Mouse (Mus musculus) left cerebral cortex, postnatal 4 days (tissue): ENCODE results near the gene Fam162a. TPM values are rescaled to one million over a fixed set of nuclear protein-coding genes. Genes with fewer than 3 reads are reported as not detected.
"Not testable (repeated sequence)": the region's sequence is repeated elsewhere in the genome, so short reads cannot be mapped to it uniquely, and the experiment has no call there.

Experiments used
- DNase-seq: peaks from one replicate; pipeline ENCODE4 v3.0.0-alpha.2; 2022
- intact Hi-C: fragments of 180-260 bp; cut with DNase I; formaldehyde crosslinking; loops from one replicate; pipeline ENCODE4 v1.15.1; 2025
- total RNA-seq, 2 experiments: library from RNA; stranded (reverse); gene quantifications; 2 replicates each; pipeline ENCODE4 v1.2.3; 2021

Gene Fam162a
- total RNA-seq = 10 to 100 TPM; 55.9 to 61.0 TPM

DNA sequence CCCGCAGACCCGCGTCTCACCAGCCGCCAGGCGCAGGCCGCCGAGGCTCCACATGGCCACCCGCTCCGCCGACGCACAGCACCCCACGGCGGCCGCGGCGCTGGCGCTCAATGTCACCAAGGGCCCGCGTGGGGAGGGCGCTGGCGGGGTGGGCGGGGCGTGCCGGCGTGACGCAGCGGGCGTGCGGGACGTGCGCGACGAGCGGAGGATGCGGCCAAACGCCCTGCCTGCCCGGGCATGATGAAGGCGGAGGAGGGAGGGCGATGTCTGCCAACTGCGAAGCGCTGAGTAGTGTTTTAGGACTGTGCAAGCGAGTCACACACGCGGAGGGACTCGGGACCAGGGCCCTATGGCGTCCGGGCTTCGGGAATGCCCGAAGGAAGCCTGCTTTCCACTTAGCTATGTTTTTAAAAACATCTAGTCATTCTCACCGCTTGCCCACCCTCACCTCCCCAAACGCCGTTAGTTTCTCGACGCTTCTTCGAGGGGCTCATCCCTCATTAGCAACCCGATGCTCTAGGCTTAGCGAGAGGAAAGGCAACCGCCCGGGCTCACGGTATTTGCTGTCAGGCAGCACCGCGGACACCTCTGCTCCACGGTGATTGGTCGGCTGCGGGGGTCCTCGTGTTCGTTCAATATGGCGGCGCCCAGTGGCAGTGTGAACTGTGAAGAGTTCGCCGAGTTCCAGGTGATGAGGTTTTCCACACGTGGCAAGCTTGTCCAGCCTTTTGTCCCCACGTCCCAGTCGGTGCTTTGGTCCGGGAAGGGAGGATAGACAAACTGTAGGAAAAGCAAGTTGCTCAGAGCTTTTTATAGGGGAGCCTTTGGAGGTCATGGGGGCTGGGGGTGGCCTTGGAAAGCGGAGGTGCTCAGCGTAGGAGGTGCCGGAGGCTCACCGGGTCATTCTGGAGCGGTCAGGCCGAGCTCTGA lies at the start of gene Fam162a, which contains the start of gene Ccdc58:
Gene Fam162a (minus strand): TSS at position 145 of the 930 bp plus-strand sequence.
Gene Ccdc58 (plus strand): TSS at position 236 of the 930 bp plus-strand sequence.
- intact Hi-C loops = no loop called here

GRCm38 (mm10) chr16:36115751-36116150 lies 44.4 kb upstream of the Fam162a start:
- DNase-seq, intact Hi-C loops: not testable (repeated sequence)

More for the DNA sequence above, at the start of gene Fam162a, which contains the start of gene Ccdc58:
- DNase-seq = peak; percentile 94

- intact Hi-C loops, DNase-seq: not testable (repeated sequence)
These were observed 40.1 kb upstream of the Fam162a start for GRCm38 (mm10) chr16:36111486-36111885.

- no peak for DNase-seq
- intact Hi-C loops = no loop called here
These were observed 30.8 kb upstream of the Fam162a start for GRCm38 (mm10) chr16:36102211-36102610.

- no peak for DNase-seq
- intact Hi-C loops = no loop called here
These were observed 30.1 kb upstream of the Fam162a start for GRCm38 (mm10) chr16:36101526-36101925.

- intact Hi-C loops, DNase-seq: not testable (repeated sequence)
These were observed 26.6 kb upstream of the Fam162a start for GRCm38 (mm10) chr16:36097813-36098499.

DNA sequence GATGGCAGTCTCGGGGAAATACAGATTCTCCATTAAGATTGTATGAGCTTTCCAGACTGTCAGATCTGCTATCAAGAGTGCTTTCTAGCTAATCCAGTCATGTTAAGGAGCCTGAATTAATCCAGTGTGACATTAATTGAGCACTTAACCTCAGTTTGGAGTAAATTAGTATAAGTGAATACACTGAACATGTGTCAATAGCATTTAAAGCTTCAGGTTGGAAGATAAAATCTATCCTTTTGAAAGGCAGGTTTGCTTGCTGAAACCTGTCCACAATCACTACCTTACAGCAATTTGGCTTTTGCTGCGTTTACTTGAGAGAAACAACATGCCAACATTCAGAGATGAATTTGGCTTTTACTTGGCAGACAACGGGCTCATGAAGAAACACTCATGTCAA lies 22.7 kb upstream of the Fam162a start:
- intact Hi-C loops = no loop called here
- no peak for DNase-seq

DNA sequence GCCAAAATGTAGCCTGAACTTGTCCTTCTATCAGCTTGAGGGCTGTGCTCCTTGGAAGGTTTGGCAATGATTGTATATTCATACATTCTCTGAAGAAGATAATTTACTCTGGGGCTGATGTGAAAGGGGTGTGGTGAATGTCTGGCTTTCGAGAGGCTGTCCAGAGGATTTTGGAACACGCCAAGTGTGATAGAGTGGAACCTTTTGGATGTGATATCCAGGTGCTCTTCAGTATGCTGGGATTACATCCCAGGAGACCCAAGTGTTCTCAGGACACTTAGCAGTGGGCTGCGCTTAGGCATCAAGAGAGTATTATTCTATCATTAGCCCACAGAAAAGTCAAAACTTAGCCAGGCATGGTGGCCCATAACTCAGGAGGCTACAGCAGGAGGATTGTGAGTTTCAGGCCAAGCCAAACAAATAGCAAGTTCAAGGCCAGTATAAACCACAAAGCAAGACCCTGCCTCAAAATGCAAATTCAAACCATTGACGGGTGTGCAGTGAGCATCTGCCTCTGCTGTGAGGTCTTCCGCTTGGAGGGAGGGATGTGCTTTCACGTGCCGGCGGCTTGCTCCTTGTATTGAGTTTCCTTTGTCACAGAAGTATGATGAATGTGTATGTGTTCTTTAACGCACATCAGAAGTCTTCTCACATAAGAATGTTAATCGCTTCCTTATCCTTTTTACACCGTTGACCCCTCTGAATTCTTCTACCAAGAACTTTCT lies 19.6 kb upstream of the Fam162a start:
- intact Hi-C loops = no loop called here
- DNase-seq = no peak

DNA sequence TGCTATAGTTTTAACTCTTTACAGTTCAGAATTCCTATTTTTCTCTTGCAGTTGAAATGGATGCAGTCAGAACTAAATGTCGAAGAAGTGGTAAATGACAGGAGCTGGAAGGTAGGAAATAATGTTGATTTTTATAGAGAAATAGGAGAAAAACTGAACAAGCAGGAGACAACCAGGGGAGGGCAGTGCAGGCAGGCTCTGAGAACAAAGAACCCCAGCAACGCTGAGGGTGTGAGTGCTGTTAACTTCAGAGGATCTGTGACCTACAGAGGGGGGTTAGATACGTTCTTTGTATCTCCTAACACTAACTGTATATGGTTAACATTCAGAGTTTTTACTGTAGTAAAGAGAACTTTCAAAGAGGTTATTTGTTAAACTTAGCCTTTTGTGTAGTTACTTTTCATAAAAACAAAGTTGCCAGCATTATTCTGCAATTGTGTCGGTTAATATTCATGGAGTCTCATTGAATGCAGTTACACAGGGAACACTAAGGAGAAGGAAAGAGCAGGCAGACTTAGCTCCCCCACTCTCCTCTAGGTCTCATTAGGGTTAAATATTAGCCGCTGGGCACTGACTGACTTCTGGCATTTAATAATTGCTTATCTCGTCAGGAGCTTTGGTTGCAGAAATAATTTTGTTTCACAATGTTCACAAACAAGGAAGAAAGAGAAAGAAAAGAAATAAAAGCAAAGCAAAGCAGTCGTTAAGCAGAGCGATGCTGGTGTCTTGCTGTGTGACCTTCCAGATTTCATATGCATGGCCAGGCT lies 18.6 kb upstream of the Fam162a start:
- no peak for DNase-seq
- intact Hi-C loops = no loop called here

DNA sequence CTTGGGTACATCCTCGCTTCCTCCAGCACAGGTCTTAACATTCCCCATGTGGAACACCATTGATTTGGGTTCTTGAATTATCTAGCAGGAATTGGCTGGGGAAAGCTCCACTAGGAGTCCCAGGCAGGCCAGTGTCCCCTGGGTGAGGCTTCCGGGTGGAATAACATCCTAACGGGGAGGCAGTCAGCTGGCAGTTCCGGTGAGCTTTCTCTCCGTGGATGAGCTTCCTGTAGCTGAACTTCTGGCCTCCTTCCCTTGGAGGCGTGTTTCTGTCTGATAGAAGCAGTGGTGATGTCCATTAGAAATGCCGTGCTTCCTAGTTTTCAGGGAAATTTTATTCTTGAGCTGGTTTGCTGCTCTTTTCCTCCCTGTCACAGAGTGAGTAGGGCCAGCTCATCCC lies 17.7 kb upstream of the Fam162a start:
- intact Hi-C loops = no loop called here
- DNase-seq = no peak

- intact Hi-C loops = no loop called here
- DNase-seq = no peak
These were observed 16.5 kb upstream of the Fam162a start for GRCm38 (mm10) chr16:36087846-36088245.

GRCm38 (mm10) chr16:36079916-36080315 lies 8.5 kb upstream of the Fam162a start:
- DNase-seq = no peak
- intact Hi-C loops = no loop called here

GRCm38 (mm10) chr16:36074772-36075171 lies 3.4 kb upstream of the Fam162a start:
- no peak for DNase-seq
- intact Hi-C loops = no loop called here

DNA sequence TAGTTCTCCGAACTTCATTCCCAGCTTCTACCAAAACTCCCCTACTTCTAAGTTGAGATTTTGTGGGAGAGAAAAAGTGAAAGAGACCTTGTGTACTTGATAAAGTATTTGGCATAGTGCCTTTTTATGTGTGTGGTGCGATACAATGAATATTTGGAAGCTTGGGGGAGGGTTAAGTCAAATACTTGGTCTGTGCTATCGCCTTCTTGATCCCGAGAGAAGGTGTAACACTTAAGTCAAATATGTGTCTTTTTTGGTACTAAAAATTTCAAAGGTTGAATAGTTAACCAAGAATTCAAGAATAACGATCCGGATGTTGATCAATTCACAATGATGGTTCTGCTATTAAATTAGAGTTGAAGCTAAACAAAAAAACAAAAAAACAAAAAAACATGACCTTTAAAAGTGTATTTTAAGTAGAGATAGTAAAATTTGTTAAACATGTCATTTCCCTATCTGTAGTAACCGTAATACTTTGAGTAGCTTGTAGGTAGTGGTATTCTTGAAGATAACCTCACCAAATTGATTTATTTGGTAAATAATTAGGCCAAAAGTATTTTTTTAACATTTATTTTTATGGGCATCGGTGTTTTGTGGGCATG lies 1.1 kb upstream of the Fam162a start:
- intact Hi-C loops = no loop called here
- DNase-seq = no peak

DNA sequence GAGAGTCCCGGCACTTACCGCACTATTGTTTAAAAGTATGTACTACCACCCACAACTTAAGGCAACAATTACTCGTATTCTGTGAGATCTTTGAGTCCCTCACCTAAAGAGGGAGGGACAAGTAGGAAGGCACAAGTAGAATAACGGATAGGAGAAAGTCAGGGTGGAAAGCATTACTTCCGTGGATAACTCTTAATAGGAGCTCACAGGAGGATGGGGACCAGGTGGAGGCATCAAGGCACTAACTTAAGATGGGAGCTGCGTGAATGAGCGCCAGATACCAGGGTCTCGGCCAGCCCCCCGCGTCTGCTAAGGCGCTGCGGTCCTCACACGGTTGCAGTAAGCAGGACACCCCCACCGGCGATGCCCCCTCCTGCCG lies 334 bp downstream of the Fam162a start:
- intact Hi-C loops = no loop called here
- no peak for DNase-seq

DNA sequence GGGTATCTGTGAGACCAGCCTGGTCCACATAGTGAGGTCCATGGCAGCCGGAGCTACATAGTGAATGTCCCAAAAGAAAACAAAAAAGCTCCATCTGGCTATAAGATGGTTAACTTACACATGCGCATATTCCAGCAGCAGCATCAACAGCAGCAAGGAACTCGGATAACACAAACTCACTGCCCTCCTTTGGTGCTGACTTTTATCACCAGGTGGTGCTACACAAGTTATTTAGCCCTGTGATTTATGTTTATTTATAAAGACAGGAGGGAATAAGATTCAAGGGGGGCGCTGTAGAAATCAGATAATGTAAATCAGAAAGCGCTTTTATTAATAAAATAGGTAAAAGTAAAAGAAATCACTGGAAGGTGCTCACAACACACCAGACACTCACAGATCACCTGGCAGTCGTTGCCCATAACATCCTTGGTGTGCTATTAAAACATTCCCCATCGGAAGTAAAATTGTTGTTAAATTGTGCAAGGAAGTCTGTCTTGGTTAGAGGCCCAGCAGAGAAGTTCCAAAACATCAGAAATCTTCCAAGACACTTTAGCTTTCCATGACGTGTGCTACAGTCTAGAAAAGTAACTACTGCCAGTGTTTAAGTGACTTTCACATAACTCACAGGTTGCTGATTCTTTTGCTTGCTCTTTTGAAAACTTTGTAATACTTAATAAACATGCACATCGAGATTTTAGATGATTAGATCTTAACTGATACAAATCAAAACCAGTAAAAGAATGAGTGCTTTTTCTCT lies 1.4 kb downstream of the Fam162a start:
- intact Hi-C loops = no loop called here
- DNase-seq = no peak

DNA sequence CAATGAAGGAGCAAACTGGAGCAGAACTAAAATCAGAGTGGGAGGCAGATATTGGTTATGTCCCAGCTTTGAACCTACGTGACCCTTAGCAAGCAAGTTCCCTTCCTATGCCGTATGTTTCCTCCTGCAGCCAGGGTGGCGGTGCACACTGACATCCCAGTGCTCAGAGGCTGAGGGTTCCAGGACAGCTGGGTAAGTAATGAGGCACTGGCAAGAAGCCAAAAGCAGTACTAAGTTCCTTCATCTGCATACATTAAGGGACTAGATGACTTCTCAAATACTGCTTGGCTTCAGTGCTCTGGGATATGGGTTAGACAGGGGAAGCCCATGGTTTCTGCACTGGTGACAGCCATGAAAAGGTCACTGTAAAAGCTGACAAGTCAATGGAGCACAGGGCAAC lies 3.0 kb downstream of the Fam162a start:
- DNase-seq = no peak
- intact Hi-C loops = no loop called here

GRCm38 (mm10) chr16:36067694-36068093 lies 3.7 kb downstream of the Fam162a start:
- no peak for DNase-seq
- intact Hi-C loops = no loop called here

- DNase-seq = no peak
- intact Hi-C loops = no loop called here
These were observed 6.5 kb downstream of the Fam162a start for GRCm38 (mm10) chr16:36064904-36065303.
